Mouse (Mus musculus) heart, embryonic 11.5 days (tissue): ENCODE measurements around the gene Gria3. TPM values are rescaled to one million over a fixed set of nuclear protein-coding genes. Genes with fewer than 3 reads are reported as not detected.

Experiments used
- ATAC-seq: fragments of 200-750 bp; cut with Nextera tagmentation; replicated peaks from 2 replicates; pipeline ENCODE4 v1.8.0; 2017; ENCODE audit warnings: moderate library complexity; ENCODE audit not compliant: insufficient number of reproducible peaks, low FRiP score, low TSS enrichment
- H3K27ac ChIP-seq: fragments of 300-500 bp; sonication (generic); 2 replicates; pipeline ENCODE4 v1.5.1; 2014; ENCODE audit warnings: mild to moderate bottlenecking, low read depth, low read length
- H3K27me3 ChIP-seq: fragments of 300-500 bp; sonication (generic); 2 replicates; pipeline ENCODE4 v1.6.1; 2014; ENCODE audit warnings: mild to moderate bottlenecking, low read length, mixed read lengths; ENCODE audit not compliant: control insufficient read depth, insufficient read depth
- H3K36me3 ChIP-seq: fragments of 300-500 bp; sonication (generic); 2 replicates; pipeline ENCODE4 v1.6.1; 2014; ENCODE audit warnings: mild to moderate bottlenecking, low read length, moderate library complexity, mixed read lengths; ENCODE audit not compliant: control insufficient read depth, insufficient read depth
- H3K4me1 ChIP-seq: fragments of 300-500 bp; sonication (generic); 2 replicates; pipeline ENCODE4 v1.6.1; 2014; ENCODE audit warnings: low read length; ENCODE audit not compliant: control insufficient read depth, insufficient read depth
- H3K4me2 ChIP-seq: fragments of 300-500 bp; sonication (generic); 2 replicates; pipeline ENCODE4 v1.6.1; 2014; ENCODE audit warnings: mild to moderate bottlenecking, moderate library complexity
- H3K4me3 ChIP-seq: fragments of 300-500 bp; sonication (generic); 2 replicates; pipeline ENCODE4 v1.5.1; 2014; ENCODE audit warnings: low read depth, low read length
- H3K9ac ChIP-seq: fragments of 300-500 bp; sonication (generic); 2 replicates; pipeline ENCODE4 v1.6.1; 2014; ENCODE audit warnings: mild to moderate bottlenecking, low read depth, low read length, moderate library complexity
- H3K9me3 ChIP-seq: fragments of 300-500 bp; sonication (generic); replicated peaks from 2 replicates; pipeline ENCODE4 v1.6.1; 2016; ENCODE audit warnings: low read length; ENCODE audit not compliant: control insufficient read depth
- WGBS: fragments of 180-500 bp; shearing (Covaris S2); extraction: QIAGEN DNeasy Blood & Tissue Kit; methylation state at CpG from one replicate; pipeline ENCODE4 v1.1.7; 2014; ENCODE audit not compliant: insufficient replicate concordance; 5-methylcytosine and 5-hydroxymethylcytosine counted together
- polyA plus RNA-seq: library from polyadenylated mRNA; unstranded; fragments of >200 nt; fragmentation: Nextera tagmentation; extraction: Ambion mirVana; gene quantifications from 2 replicates; pipeline ENCODE4 v1.2.1, GENCODE M21; 2014

Gria3 gene
- polyA plus RNA-seq, 1 experiment from 2014 or later = 6.7 TPM

- Histone ChIP-seq H3K4me1 (no peaks in the 10 kb centered on the region), H3K4me3 (no peak overlapping the region), H3K27me3 (no peaks in the 10 kb centered on the region), H3K9me3 (no peaks in the 10 kb centered on the region), H3K9ac (no peak overlapping the region), H3K4me2 (no peak overlapping the region), H3K27ac (no peak overlapping the region), H3K36me3 (no peaks in the 10 kb centered on the region)
- ATAC-seq = no peak
- WGBS = 44% methylated on average over 1 of the region's 1 CpGs
Measured at GRCm38 (mm10) chrX:41409791-41410190, 9.1 kb downstream of the Gria3 start.

GRCm38 (mm10) chrX:41425651-41426050 lies 25.0 kb downstream of the Gria3 start:
- no peak for ATAC-seq
- Histone ChIP-seq H3K4me1 (no peaks in the 10 kb centered on the region), H3K9ac (no peak overlapping the region), H3K36me3 (no peaks in the 10 kb centered on the region), H3K27ac (no peak overlapping the region), H3K4me3 (no peak overlapping the region), H3K27me3 (no peaks in the 10 kb centered on the region), H3K9me3 (no peaks in the 10 kb centered on the region), H3K4me2 (no peak overlapping the region)
- WGBS = 64% methylated on average over 6 of the region's 6 CpGs

- no peak for ATAC-seq
- Histone ChIP-seq H3K36me3 (no peaks in the 10 kb centered on the region), H3K9ac (no peak overlapping the region), H3K9me3 (no peaks in the 10 kb centered on the region), H3K4me1 (no peaks in the 10 kb centered on the region), H3K4me2 (no peak overlapping the region), H3K27me3 (no peaks in the 10 kb centered on the region), H3K27ac (no peak overlapping the region), H3K4me3 (no peak overlapping the region)
- WGBS = 84% methylated on average over 5 of the region's 5 CpGs
Measured at GRCm38 (mm10) chrX:41428011-41428410, 27.4 kb downstream of the Gria3 start.

- no peaks in the 10 kb centered on the region for H3K36me3 ChIP-seq
- no peaks in the 10 kb centered on the region for H3K9me3 ChIP-seq
- no peaks in the 10 kb centered on the region for H3K4me1 ChIP-seq
- 22% methylated on average over 1 of the region's 1 CpGs for WGBS
- H3K4me3 ChIP-seq = no peak overlapping the region
- no peak for ATAC-seq
- no peaks in the 10 kb centered on the region for H3K27me3 ChIP-seq
- H3K9ac ChIP-seq = no peak overlapping the region
- H3K27ac ChIP-seq = no peak overlapping the region
- H3K4me2 ChIP-seq = no peak overlapping the region
Measured at GRCm38 (mm10) chrX:41435541-41435940, 34.9 kb downstream of the Gria3 start.

GRCm38 (mm10) chrX:41438841-41439240 lies 38.2 kb downstream of the Gria3 start:
- Histone ChIP-seq H3K4me2 (no peak overlapping the region), H3K4me1 (no peaks in the 10 kb centered on the region), H3K4me3 (no peak overlapping the region), H3K9me3 (no peaks in the 10 kb centered on the region), H3K27me3 (no peaks in the 10 kb centered on the region), H3K27ac (no peak overlapping the region), H3K36me3 (no peaks in the 10 kb centered on the region), H3K9ac (no peak overlapping the region)
- no peak for ATAC-seq
- WGBS = 65% methylated on average over 5 of the region's 5 CpGs

GRCm38 (mm10) chrX:41448876-41449275 lies 48.2 kb downstream of the Gria3 start:
- Histone ChIP-seq H3K9me3 (no peaks in the 10 kb centered on the region), H3K4me3 (no peak overlapping the region), H3K36me3 (no peaks in the 10 kb centered on the region), H3K4me2 (no peak overlapping the region), H3K4me1 (no peaks in the 10 kb centered on the region), H3K27ac (no peak overlapping the region), H3K27me3 (no peaks in the 10 kb centered on the region), H3K9ac (no peak overlapping the region)
- WGBS = 59% methylated on average over 1 of the region's 1 CpGs
- ATAC-seq = no peak

- WGBS = 69% methylated on average over 2 of the region's 2 CpGs
- Histone ChIP-seq H3K4me2 (no peak overlapping the region), H3K27me3 (no peaks in the 10 kb centered on the region), H3K4me3 (no peak overlapping the region), H3K4me1 (no peaks in the 10 kb centered on the region), H3K27ac (no peak overlapping the region), H3K9me3 (no peaks in the 10 kb centered on the region), H3K36me3 (no peaks in the 10 kb centered on the region), H3K9ac (no peak overlapping the region)
- no peak for ATAC-seq
Measured at GRCm38 (mm10) chrX:41477486-41477885, 76.8 kb downstream of the Gria3 start.

GRCm38 (mm10) chrX:41496528-41496927 lies 95.9 kb downstream of the Gria3 start:
- Histone ChIP-seq H3K4me2 (no peak overlapping the region), H3K27ac (no peak overlapping the region), H3K4me3 (no peak overlapping the region), H3K27me3 (no peaks in the 10 kb centered on the region), H3K9ac (no peak overlapping the region), H3K36me3 (no peaks in the 10 kb centered on the region), H3K9me3 (no peaks in the 10 kb centered on the region), H3K4me1 (no peaks in the 10 kb centered on the region)
- ATAC-seq = no peak
- 66% methylated on average over 4 of the region's 4 CpGs for WGBS

- Histone ChIP-seq H3K9me3 (no peaks in the 10 kb centered on the region), H3K9ac (no peak overlapping the region), H3K27me3 (no peaks in the 10 kb centered on the region), H3K4me2 (no peak overlapping the region), H3K36me3 (no peaks in the 10 kb centered on the region), H3K27ac (no peak overlapping the region), H3K4me1 (no peaks in the 10 kb centered on the region), H3K4me3 (no peak overlapping the region)
- no peak for ATAC-seq
- WGBS = 59% methylated on average over 3 of the region's 3 CpGs
Measured at GRCm38 (mm10) chrX:41505371-41505770, 104.7 kb downstream of the Gria3 start.
